Mouse (Mus musculus) CH12.LX (cell line): ENCODE measurements around the gene Mfsd14a.

Experiments
- CHD1 ChIP-seq: IDR thresholded peaks from 2 replicates; pipeline ENCODE4 v1.6.1; 2012; ENCODE audit warnings: low read depth, low read length, improper control_type of control experiment, inconsistent platforms
- CTCF ChIP-seq, 2 experiments: IDR thresholded peaks in 1 of 2; conservative IDR thresholded peaks in 1 of 2; 2 replicates each; pipeline ENCODE4 v1.5.1; 2011 to 2012; ENCODE audit warnings: low read depth in 2 of 2, low read length in 2 of 2, improper control_type of control experiment in 1 of 2, inconsistent platforms in 1 of 2, mild to moderate bottlenecking in 1 of 2, moderate library complexity in 1 of 2
- EP300 ChIP-seq: IDR thresholded peaks from 2 replicates; pipeline ENCODE4 v1.6.1; 2011; ENCODE audit warnings: low read length, improper control_type of control experiment
- MAFK ChIP-seq: IDR thresholded peaks from 2 replicates; pipeline ENCODE4 v1.6.1; 2011; ENCODE audit warnings: low read length, improper control_type of control experiment; ENCODE audit not compliant: insufficient replicate concordance
- MEF2A ChIP-seq: IDR thresholded peaks from 2 replicates; pipeline ENCODE4 v1.6.1; 2014; ENCODE audit warnings: low read depth, mild to moderate bottlenecking, inconsistent platforms, low read length, improper control_type of control experiment, borderline replicate concordance
- MYC ChIP-seq: IDR thresholded peaks from 2 replicates; pipeline ENCODE4 v1.6.1; 2011; ENCODE audit warnings: low read depth, mild to moderate bottlenecking, improper control_type of control experiment, low read length
- POLR2A ChIP-seq: IDR thresholded peaks from 2 replicates; pipeline ENCODE4 v1.6.1; 2011; ENCODE audit warnings: low read depth, mild to moderate bottlenecking, improper control_type of control experiment, low read length
- TBP ChIP-seq: conservative IDR thresholded peaks from 2 replicates; pipeline ENCODE4 v1.6.1; 2011; ENCODE audit warnings: low read depth, low read length, improper control_type of control experiment
- ZMIZ1 ChIP-seq: IDR thresholded peaks from 2 replicates; pipeline ENCODE4 v1.6.1; 2012; ENCODE audit warnings: low read depth, mild to moderate bottlenecking, inconsistent platforms, low read length, improper control_type of control experiment
- ZNF384 ChIP-seq: IDR thresholded peaks from 2 replicates; pipeline ENCODE4 v1.6.1; 2012; ENCODE audit warnings: low read depth, low read length, improper control_type of control experiment, inconsistent platforms

- TF ChIP-seq ZNF384 (no peak), ZMIZ1 (no peak), POLR2A (no peak), CTCF (conservative IDR thresholded peaks at IDR 0.05 in 1 of 2, IDR thresholded peaks at IDR 0.05 in 1 of 2; ENCODE audit: low read depth in 2 of 2, low read length in 2 of 2) (no peak), TBP (no peak), EP300 (no peak), MYC (no peak), MEF2A (no peak), CHD1 (no peak), MAFK (no peak)
These were observed 16.1 kb downstream of the Mfsd14a start for GRCm38 (mm10) chr3:116646387-116646786.
